Mouse (Mus musculus) liver, embryonic 16.5 days (tissue): Measurements from ENCODE around the gene Lix1. TPM values are rescaled to one million over a fixed set of nuclear protein-coding genes. Genes with fewer than 3 reads are reported as not detected.

Source experiments
- ATAC-seq: fragments of 200-750 bp; cut with Nextera tagmentation; 2 replicates; pipeline ENCODE4 v1.8.0; 2017; ENCODE audit warnings: low read depth, mild to moderate bottlenecking, moderate number of reproducible peaks, moderate library complexity
- H3K27ac ChIP-seq: fragments of 300-500 bp; sonication (generic); 2 replicates; pipeline ENCODE4 v1.5.1; 2014; ENCODE audit warnings: mild to moderate bottlenecking, low read length
- H3K27me3 ChIP-seq: fragments of 300-500 bp; sonication (generic); 2 replicates; pipeline ENCODE4 v1.6.1; 2014; ENCODE audit warnings: low read depth, low read length, mixed read lengths; ENCODE audit not compliant: control insufficient read depth, insufficient read depth
- H3K36me3 ChIP-seq: fragments of 300-500 bp; sonication (generic); 2 replicates; pipeline ENCODE4 v1.6.1; 2014; ENCODE audit warnings: mild to moderate bottlenecking; ENCODE audit not compliant: control insufficient read depth, insufficient read depth
- H3K4me1 ChIP-seq: fragments of 300-500 bp; sonication (generic); 2 replicates; pipeline ENCODE4 v1.6.1; 2014; ENCODE audit warnings: low read depth, low read length, mixed read lengths; ENCODE audit not compliant: control insufficient read depth
- H3K4me2 ChIP-seq: fragments of 300-500 bp; sonication (generic); 2 replicates; pipeline ENCODE4 v1.6.1; 2014; ENCODE audit warnings: low read depth, low read length, mixed read lengths
- H3K4me3 ChIP-seq: fragments of 300-500 bp; sonication (generic); 2 replicates; pipeline ENCODE4 v1.5.1; 2014; ENCODE audit warnings: low read depth, mild to moderate bottlenecking, low read length
- H3K9ac ChIP-seq: fragments of 300-500 bp; sonication (generic); 2 replicates; pipeline ENCODE4 v1.6.1; 2014; ENCODE audit warnings: low read depth, low read length
- H3K9me3 ChIP-seq: fragments of 300-500 bp; sonication (generic); replicated peaks from 2 replicates; pipeline ENCODE4 v1.6.1; 2016; ENCODE audit warnings: low read length; ENCODE audit not compliant: control insufficient read depth
- WGBS: fragments of 180-500 bp; shearing (Covaris S2); extraction: QIAGEN DNeasy Blood & Tissue Kit; methylation state at CpG from one replicate; pipeline ENCODE4 v1.1.7; 2014; ENCODE audit not compliant: insufficient replicate concordance; 5-methylcytosine and 5-hydroxymethylcytosine counted together
- polyA plus RNA-seq: library from polyadenylated mRNA; unstranded; fragments of >200 nt; fragmentation: Nextera tagmentation; extraction: Ambion mirVana; gene quantifications from 2 replicates; pipeline ENCODE4 v1.2.1, GENCODE M21; 2015

Gene Lix1
- polyA plus RNA-seq, 1 experiment from 2014 or later, result 0.30 TPM

DNA sequence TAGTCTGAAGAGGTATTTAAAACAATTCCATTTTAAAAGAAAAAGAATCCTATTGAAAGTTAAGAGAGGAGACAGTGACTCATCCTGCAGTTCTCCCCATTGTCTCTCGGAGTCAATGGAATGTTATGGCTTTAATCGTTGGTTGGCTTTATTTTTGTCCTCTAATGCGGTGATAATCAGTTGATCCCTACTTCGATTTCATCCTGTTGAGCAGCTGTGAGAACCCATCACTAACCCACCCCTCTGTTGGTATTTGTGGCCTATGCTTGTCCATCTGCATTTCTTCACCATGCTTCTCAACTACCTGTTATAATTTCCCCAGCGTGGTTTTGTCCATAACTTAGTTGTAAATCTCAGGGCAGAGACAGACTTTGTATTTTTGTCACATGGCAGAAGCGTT lies 5.7 kb downstream of the Lix1 start:
- Histone ChIP-seq H3K36me3 (no peaks in the 10 kb centered on the region), H3K4me3 (no peak overlapping the region), H3K9me3 (no peaks in the 10 kb centered on the region), H3K4me2 (no peak overlapping the region), H3K4me1 (no peaks in the 10 kb centered on the region), H3K9ac (no peak overlapping the region), H3K27me3 (no peaks in the 10 kb centered on the region), H3K27ac (no peak overlapping the region)
- 59% methylated on average over 6 of the region's 6 CpGs for WGBS
- ATAC-seq, result no peak

DNA sequence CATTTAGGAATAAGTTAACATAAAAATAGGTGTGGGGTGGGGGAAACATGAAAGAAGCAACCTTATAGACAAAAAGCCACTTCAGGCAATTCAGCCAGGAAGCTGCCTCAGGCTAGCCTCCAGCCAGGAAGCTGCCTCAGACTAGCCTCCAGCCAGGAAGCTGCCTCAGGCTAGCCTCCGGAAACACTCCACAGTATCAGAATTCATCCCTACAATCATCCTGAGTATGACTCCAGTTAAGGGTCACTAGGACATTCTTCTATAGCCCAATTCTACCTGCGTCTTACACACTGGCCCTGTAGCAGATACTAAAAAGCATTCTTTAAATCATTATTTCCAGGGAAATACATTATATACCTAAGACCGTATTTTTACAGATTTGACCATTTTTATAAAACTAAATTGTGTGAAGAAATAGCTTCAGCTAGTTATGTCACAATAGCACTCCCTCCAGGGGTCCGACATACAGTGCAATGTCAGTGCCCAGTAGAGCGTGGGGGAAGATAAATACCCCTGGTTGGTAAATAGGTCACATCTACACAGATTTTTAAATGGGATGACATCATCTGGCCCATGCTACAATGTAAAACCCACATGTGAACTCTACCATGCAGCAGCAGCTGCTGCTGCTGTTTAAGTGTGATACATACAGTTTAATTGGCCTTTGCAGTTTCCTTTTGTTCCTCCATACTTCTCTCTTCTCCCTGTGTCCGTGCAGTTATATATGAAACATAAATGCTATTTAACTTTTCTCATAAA lies 6.4 kb downstream of the Lix1 start:
- no peak overlapping the region for H3K4me2 ChIP-seq
- H3K9me3 ChIP-seq, result no peaks in the 10 kb centered on the region
- no peak overlapping the region for H3K27ac ChIP-seq
- H3K4me3 ChIP-seq, result no peak overlapping the region
- no peak overlapping the region for H3K9ac ChIP-seq
- ATAC-seq, result no peak
- WGBS, result 65% methylated on average over 6 of the region's 6 CpGs
- no peaks in the 10 kb centered on the region for H3K27me3 ChIP-seq
- H3K36me3 ChIP-seq, result no peaks in the 10 kb centered on the region
- H3K4me1 ChIP-seq, result no peaks in the 10 kb centered on the region

DNA sequence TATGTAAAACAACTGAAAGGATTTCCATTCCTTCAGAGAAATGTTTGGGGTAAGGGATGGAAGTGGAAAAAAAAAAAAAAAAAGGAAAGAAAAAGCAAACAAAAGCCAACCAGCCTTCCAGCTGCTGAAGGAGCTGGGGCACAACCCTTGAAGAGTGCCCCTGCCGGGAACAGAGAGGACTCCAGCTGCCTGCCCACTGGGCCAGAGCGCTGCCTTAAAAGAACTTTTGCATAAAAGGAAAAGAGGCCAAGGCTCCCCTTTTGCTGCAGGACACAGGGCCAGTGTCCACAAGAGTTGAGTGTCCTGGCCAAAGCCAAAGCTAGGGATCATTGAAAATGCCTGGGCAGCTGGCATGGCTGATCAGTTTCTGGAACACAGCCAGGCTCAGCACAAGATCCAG lies 7.1 kb downstream of the Lix1 start:
- Histone ChIP-seq H3K4me3 (no peak overlapping the region), H3K4me2 (no peak overlapping the region), H3K4me1 (no peaks in the 10 kb centered on the region), H3K27ac (no peak overlapping the region), H3K36me3 (no peaks in the 10 kb centered on the region), H3K9me3 (no peaks in the 10 kb centered on the region), H3K9ac (no peak overlapping the region), H3K27me3 (no peaks in the 10 kb centered on the region)
- 34% methylated on average over 2 of the region's 2 CpGs for WGBS
- ATAC-seq, result no peak

DNA sequence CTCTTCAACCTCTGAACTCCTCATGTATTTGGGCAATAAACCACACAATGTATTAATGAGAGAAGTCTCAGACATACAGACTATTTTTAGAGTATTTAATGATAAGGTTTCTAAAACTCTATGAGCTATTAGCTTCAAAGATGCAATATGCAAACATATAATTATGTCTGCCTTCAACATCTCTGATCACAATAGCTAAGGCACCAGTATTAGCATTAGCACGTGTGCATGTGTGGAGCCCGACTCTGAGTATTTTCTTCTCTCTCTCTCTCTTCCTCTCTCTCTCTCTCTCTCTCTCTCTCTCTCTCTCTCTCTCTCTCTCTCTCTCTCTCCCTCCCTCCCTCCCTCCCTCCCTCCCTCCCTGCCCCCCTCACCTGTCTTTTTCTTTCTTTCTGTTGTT lies 9.0 kb downstream of the Lix1 start:
- Histone ChIP-seq H3K4me1 (no peaks in the 10 kb centered on the region), H3K4me3 (no peak overlapping the region), H3K9me3 (no peaks in the 10 kb centered on the region), H3K27ac (no peak overlapping the region), H3K27me3 (no peaks in the 10 kb centered on the region), H3K4me2 (no peak overlapping the region), H3K36me3 (no peaks in the 10 kb centered on the region), H3K9ac (no peak overlapping the region)
- WGBS, result 78% methylated on average over 2 of the region's 2 CpGs
- ATAC-seq, result no peak

DNA sequence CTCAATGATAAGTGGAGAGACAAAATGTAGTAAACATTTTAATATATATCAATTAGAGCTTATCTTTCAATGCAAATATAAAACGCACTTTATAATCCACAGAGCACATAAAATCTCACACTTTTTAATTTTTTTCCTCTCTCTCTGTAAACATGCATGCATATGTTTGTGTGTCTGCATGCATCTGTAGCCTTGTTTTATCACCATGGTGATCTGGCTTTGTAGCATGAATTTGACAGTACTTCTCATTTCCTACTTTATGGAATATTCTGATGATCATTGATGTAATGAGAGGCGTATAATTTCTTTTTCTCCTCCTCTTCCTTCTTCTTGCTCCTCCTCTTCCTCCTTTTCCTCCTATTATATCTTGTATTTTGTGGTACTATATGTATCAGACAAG lies 9.7 kb downstream of the Lix1 start:
- no peak overlapping the region for H3K4me2 ChIP-seq
- H3K4me1 ChIP-seq, result no peaks in the 10 kb centered on the region
- H3K27ac ChIP-seq, result no peak overlapping the region
- no peaks in the 10 kb centered on the region for H3K27me3 ChIP-seq
- H3K9ac ChIP-seq, result no peak overlapping the region
- H3K4me3 ChIP-seq, result no peak overlapping the region
- H3K9me3 ChIP-seq, result no peaks in the 10 kb centered on the region
- H3K36me3 ChIP-seq, result no peaks in the 10 kb centered on the region
- 66% methylated on average over 2 of the region's 2 CpGs for WGBS
- ATAC-seq, result no peak

DNA sequence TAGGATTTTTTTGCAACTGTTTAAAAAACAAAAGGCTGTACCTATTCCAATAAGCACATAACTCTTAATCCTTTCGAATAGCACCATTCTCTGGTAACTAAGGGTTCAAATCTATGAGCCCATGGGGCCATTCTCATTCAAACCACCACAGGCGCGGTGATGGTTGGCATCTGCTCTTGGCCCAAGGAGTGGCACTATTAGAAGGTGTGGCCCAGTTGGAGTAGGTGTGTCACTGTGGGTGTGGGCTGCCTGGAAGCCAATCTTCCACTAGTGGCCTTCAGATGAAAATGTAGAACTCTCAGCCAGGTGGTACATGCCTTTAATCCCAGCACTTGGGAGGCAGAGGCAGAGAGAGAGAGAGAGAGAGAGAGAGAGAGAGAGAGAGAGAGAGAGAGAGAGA lies 11.7 kb downstream of the Lix1 start:
- H3K27me3 ChIP-seq, result no peaks in the 10 kb centered on the region
- no peak overlapping the region for H3K27ac ChIP-seq
- H3K4me3 ChIP-seq, result no peak overlapping the region
- 72% methylated on average over 3 of the region's 3 CpGs for WGBS
- no peak overlapping the region for H3K9ac ChIP-seq
- H3K36me3 ChIP-seq, result no peaks in the 10 kb centered on the region
- H3K4me1 ChIP-seq, result no peaks in the 10 kb centered on the region
- H3K4me2 ChIP-seq, result no peak overlapping the region
- no peaks in the 10 kb centered on the region for H3K9me3 ChIP-seq
- no peak for ATAC-seq

DNA sequence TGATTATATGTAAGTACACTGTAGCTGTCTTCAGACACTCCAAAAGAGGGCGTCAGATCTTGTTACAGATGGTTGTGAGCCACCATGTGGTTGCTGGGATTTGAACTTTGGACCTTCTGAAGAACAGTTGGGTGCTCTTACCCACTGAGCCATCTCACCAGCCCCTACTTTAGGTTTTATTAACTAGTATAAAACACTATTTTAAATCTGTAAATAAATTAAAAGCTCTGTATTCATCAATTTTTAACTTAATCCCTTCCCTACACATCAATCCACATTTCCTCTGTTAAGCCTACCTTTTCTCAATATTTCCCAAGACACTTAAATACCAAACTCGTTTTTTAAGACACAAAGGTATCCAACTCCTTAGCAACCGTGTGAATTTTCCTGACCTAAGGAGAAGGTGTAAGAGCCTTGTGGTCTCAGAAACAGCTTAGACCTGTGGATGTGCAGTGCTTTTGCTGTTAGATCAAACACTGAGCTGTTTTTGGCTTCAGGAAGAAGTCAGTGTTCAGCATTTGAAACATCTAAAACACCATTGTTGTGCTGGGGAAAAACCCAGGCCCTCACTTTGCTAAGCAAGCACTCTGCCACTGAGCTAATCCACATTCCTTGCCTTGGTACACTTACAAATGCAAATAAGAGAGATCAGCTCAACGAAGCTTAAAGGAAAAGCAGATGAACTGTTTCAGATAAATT lies 22.3 kb downstream of the Lix1 start:
- Histone ChIP-seq H3K4me2 (no peak overlapping the region), H3K36me3 (no peaks in the 10 kb centered on the region), H3K4me3 (no peak overlapping the region), H3K9me3 (no peaks in the 10 kb centered on the region), H3K9ac (no peak overlapping the region), H3K4me1 (no peaks in the 10 kb centered on the region), H3K27me3 (no peaks in the 10 kb centered on the region), H3K27ac (no peak overlapping the region)
- 39% methylated on average over 4 of the region's 4 CpGs for WGBS
- ATAC-seq, result no peak

DNA sequence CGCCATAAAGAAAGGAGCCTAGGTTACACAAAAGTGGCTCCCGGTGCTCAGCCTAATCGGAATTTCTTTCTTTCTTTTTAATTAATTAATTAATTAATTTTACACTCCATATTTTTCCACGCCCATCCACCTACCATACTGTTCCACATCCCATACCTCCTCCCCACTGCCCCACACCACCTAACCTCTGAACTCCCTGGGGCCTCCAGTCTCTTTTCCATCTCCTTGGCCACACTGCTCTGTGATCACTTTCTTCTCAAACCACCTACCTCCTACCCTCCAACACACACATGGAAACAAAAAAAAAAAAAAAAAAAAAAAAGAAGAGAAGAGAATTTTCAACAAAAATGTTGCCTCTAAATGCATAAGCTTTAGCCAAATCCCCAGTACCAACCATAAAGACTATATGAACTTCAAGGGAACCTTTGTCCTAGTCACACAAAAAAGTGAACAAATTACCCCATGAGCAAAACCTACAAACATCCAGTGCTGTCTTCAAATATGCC lies 22.9 kb downstream of the Lix1 start:
- no peaks in the 10 kb centered on the region for H3K9me3 ChIP-seq
- H3K4me2 ChIP-seq, result no peak overlapping the region
- no peaks in the 10 kb centered on the region for H3K4me1 ChIP-seq
- 53% methylated on average over 4 of the region's 4 CpGs for WGBS
- no peak for ATAC-seq
- H3K4me3 ChIP-seq, result no peak overlapping the region
- H3K27ac ChIP-seq, result no peak overlapping the region
- no peaks in the 10 kb centered on the region for H3K36me3 ChIP-seq
- H3K27me3 ChIP-seq, result no peaks in the 10 kb centered on the region
- no peak overlapping the region for H3K9ac ChIP-seq

DNA sequence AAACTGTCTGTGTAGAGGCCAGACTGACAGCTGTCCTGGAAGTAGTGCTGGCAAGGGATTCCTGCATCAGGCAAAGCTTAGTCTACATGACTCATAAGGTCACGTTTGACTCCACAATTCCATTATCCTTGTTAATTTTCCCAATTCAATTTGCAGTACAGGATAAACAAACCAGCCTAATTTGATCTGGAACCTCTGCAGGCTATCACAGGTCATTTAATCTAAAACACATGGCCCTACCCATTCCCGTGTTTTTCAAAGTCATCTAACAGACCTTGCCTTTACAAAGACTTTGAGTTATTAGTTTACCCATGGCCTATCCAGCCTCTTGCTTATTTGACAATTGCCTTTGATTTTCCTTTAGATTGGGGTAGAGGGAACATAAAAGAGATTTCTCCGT lies 23.4 kb downstream of the Lix1 start:
- WGBS, result 47% methylated on average over 3 of the region's 3 CpGs
- Histone ChIP-seq H3K9ac (no peak overlapping the region), H3K4me2 (no peak overlapping the region), H3K36me3 (no peaks in the 10 kb centered on the region), H3K27me3 (no peaks in the 10 kb centered on the region), H3K27ac (no peak overlapping the region), H3K4me3 (no peak overlapping the region), H3K9me3 (no peaks in the 10 kb centered on the region), H3K4me1 (no peaks in the 10 kb centered on the region)
- ATAC-seq, result no peak
